Mouse (Mus musculus): ENCODE data around the gene Dock9. TPM values are rescaled to one million over a fixed set of nuclear protein-coding genes. Genes with fewer than 3 reads are reported as not detected.

Gene Dock9
- polyA plus RNA-seq, 1 experiment = 1.1 TPM

DNA sequence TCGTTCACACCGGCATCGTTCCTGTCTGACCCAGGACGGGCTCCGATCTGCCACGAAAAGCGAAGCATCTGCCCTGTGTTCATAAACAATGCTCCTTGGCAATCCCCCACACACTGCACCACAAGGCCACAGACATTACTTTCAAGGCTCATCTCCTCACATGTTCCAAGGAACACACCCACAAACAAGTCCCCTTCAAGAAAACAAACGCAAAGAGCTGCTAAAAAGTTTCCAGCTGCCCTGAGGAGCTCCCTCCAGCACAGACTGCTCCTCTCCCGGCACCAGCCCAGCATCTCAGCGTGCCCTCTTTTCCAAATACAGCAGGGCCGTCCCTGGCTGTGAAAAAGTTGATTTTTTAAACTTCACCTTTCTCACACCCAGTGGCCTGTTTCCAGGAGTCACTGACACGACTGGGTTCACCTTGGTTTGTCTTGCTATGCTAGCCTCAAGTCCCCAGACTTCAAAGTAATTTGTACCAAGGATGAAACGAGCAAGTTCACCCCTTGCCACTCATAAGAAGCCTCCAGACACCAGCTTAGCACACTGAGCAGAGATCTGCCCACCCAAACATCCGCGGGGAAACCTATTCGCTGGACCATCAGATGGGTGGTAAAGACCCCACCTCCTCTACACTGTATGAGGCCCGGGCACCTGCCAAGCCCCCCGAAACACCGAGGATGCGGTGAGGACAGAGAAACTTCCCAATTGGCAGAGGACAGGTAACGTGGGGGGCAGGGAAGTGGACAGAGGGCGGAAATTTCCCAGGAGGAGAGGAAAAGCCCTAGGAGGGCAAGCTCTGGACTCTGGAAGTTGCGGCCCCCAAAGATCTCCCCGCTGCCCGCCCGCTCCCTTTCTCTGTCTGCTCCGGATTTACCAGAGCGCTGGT is 823 bp downstream of the Dock9 start:
- peak overlapping the region; percentile 60 for H3K4me3 ChIP-seq (ENCODE audit: insufficient read depth, low read length)
- no peak overlapping the region for H3K27ac ChIP-seq (ENCODE audit: insufficient read depth, low read depth, low read length)
- TF ChIP-seq CTCF (IDR thresholded peaks at IDR 0.05; ENCODE audit: low read depth, low read length) (no peak), POLR2A (IDR thresholded peaks at IDR 0.05; ENCODE audit: borderline replicate concordance, low read depth, low read length) (no peak)
- H3K4me1 ChIP-seq (ENCODE audit: control insufficient read depth, insufficient read depth, low read length) = no peaks in the 10 kb centered on the region

DNA sequence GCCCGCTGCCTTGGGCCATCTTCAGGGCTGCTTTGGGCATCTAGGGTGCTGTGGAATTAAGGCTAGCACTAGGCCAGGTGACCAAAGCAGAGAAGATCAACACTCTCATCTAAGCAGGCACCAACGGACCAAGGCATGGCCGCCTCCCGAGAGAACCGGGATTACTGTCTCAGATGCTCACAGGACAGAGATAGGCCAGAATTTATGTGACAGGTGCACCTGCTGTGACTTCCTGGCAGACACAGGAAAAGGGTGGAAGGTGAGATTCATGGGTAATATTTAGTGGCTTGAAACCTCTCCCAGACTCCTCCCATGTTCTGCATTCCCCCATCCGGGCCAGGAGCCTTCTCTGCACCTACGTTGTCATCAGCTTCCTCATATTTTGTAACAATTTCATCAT is 2.1 kb downstream of the Dock9 start:
- H3K4me3 ChIP-seq (ENCODE audit: insufficient read depth, low read length) = no peak overlapping the region
- H3K4me1 ChIP-seq (ENCODE audit: control insufficient read depth, insufficient read depth, low read length) = no peaks in the 10 kb centered on the region
- no peak overlapping the region for H3K27ac ChIP-seq (ENCODE audit: insufficient read depth, low read depth, low read length)
- TF ChIP-seq CTCF (IDR thresholded peaks at IDR 0.05; ENCODE audit: low read depth, low read length) = no peak
- no peak for TF ChIP-seq POLR2A (IDR thresholded peaks at IDR 0.05; ENCODE audit: borderline replicate concordance, low read depth, low read length)

DNA sequence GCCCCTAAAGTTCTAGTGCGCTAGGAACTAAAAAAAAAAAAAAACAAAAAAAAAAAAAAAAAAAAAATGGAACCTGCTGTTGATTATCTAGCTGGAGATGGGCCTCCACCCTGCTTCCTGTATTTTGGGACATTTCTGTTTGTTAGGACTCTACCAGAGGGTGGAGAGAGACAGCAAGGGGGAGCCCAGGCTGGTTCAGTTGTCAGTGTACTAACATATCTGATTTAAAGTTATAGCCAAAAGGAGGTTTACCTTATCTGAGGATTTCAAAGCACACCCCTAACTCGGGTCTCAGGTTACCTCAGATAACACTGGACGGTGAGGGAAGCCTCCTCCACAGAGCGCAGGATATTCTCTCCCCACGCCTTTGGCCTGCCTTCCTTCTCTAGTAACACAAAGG is 4.0 kb downstream of the Dock9 start:
- Histone ChIP-seq H3K4me3 (ENCODE audit: insufficient read depth, low read length) (no peak overlapping the region), H3K27ac (ENCODE audit: insufficient read depth, low read depth, low read length) (no peak overlapping the region), H3K4me1 (ENCODE audit: control insufficient read depth, insufficient read depth, low read length) (no peaks in the 10 kb centered on the region)
- no peak for TF ChIP-seq CTCF (IDR thresholded peaks at IDR 0.05; ENCODE audit: low read depth, low read length)

DNA sequence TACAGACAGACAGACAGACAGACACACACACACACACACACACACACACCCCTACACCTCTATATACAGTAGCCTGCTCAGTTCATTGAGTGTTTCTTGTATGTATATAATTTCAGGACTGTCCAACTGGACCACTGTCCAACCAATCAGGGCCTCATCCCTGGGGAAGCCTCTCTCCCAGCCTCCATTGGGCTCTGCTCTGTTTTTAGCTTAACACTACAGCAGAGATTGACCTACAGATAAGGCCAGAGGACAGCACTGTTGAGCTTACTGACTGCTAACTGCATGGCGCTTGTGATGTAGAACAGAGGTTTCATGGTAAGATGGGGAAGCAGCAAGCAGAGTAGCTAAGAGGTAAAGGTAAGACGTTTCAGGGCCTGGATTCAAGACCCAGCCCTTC is 5.7 kb downstream of the Dock9 start:
- no peaks in the 10 kb centered on the region for H3K4me1 ChIP-seq (ENCODE audit: control insufficient read depth, insufficient read depth, low read length)
- TF ChIP-seq CTCF (IDR thresholded peaks at IDR 0.05; ENCODE audit: low read depth, low read length) (no peak), POLR2A (IDR thresholded peaks at IDR 0.05; ENCODE audit: borderline replicate concordance, low read depth, low read length) (no peak)
- H3K27ac ChIP-seq (ENCODE audit: insufficient read depth, low read depth, low read length) = no peak overlapping the region
- no peak overlapping the region for H3K4me3 ChIP-seq (ENCODE audit: insufficient read depth, low read length)

DNA sequence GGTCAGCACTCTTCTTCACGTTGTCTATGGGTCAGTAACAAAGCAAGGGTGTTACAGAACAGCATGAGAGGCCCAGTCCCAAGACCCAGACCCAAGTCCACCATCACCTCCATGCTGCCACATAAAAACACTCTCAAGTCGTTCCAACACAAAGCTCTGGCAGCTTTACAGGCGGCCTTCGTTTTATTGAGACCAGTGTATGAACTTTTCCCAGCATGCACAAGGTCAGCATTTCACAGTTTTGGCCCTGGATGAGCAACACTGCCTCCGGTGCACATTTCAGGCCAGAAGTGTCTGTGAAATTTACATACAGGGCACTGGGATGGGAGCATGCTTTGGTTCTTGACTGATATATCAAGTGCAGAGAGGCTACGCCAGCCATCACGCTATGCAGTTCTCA is 6.5 kb downstream of the Dock9 start:
- no peaks in the 10 kb centered on the region for H3K4me1 ChIP-seq (ENCODE audit: control insufficient read depth, insufficient read depth, low read length)
- no peak overlapping the region for H3K27ac ChIP-seq (ENCODE audit: insufficient read depth, low read depth, low read length)
- TF ChIP-seq CTCF (IDR thresholded peaks at IDR 0.05; ENCODE audit: low read depth, low read length) (no peak), POLR2A (IDR thresholded peaks at IDR 0.05; ENCODE audit: borderline replicate concordance, low read depth, low read length) (no peak)
- H3K4me3 ChIP-seq (ENCODE audit: insufficient read depth, low read length) = no peak overlapping the region

DNA sequence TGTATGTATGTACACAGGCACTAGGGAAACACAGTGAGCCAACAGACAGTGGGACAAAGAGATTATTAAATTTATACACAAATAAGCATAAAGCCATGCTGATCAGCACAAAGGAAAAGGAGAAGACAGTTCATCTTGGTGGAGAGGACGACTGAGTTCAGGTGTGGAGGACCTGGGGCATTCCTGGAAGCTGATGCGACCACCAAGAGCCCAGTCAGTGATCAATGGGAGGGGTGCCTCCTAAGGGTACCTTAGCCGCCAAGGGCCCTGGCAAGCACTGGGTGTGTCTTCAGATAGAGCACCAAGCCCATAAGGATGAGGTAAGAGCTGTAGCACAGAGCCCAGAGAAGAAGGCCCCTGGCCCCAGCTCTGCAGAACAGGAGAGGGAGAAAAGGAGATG is 8.4 kb downstream of the Dock9 start:
- Histone ChIP-seq H3K27ac (ENCODE audit: insufficient read depth, low read depth, low read length) (no peak overlapping the region), H3K4me3 (ENCODE audit: insufficient read depth, low read length) (no peak overlapping the region)
- no peak for TF ChIP-seq CTCF (IDR thresholded peaks at IDR 0.05; ENCODE audit: low read depth, low read length)
- TF ChIP-seq POLR2A (IDR thresholded peaks at IDR 0.05; ENCODE audit: borderline replicate concordance, low read depth, low read length) = no peak

DNA sequence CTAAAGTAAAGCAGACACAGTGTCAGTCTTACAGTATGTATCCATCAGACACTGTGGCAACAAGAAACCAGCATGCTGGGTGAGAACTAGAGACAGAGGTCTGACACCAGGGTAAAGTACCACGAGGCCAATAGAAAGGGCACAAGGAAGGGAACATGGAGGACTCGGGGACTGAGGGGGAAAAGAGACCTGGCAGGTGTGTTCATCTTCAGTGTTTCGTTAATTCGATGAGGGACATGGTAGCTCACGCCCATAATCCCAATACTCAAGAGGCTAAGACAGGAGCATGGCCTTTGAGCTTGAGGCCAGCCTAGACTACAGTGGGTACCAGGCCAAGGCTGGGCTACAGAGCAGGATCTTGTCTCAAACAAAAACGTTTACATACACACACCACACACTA is 9.2 kb downstream of the Dock9 start:
- TF ChIP-seq CTCF (IDR thresholded peaks at IDR 0.05; ENCODE audit: low read depth, low read length) (no peak), POLR2A (IDR thresholded peaks at IDR 0.05; ENCODE audit: borderline replicate concordance, low read depth, low read length) (no peak)
- H3K4me3 ChIP-seq (ENCODE audit: insufficient read depth, low read length) = no peak overlapping the region
- H3K27ac ChIP-seq (ENCODE audit: insufficient read depth, low read depth, low read length) = no peak overlapping the region
- H3K4me1 ChIP-seq (ENCODE audit: control insufficient read depth, insufficient read depth, low read length) = no peaks in the 10 kb centered on the region

More for the DNA sequence above, 8.4 kb downstream of the Dock9 start:
- H3K4me1 ChIP-seq (ENCODE audit: control insufficient read depth, insufficient read depth, low read length) = no peaks in the 10 kb centered on the region

DNA sequence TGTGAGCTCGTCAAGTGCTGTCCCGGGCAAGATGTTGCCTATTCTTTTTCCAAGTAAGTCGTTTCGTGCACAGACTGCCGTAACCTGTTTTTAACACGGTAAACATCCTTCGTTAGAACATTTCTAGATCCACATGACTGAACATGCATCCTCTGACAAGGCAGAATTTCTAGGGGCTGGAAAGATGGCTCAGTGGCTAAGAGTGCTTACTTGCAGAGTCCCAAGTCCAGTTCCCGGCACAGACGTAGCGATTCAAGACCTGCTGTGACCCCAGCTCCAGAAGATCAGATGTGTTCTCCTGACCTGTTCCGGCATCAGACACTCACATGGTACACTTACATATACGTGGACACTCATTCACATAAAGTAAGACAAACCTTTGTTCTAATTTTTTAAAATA is 10.2 kb downstream of the Dock9 start:
- Histone ChIP-seq H3K27ac (ENCODE audit: insufficient read depth, low read depth, low read length) (no peak overlapping the region), H3K4me1 (ENCODE audit: control insufficient read depth, insufficient read depth, low read length) (no peaks in the 10 kb centered on the region), H3K4me3 (ENCODE audit: insufficient read depth, low read length) (no peak overlapping the region)
- TF ChIP-seq POLR2A (IDR thresholded peaks at IDR 0.05; ENCODE audit: borderline replicate concordance, low read depth, low read length) (no peak), CTCF (IDR thresholded peaks at IDR 0.05; ENCODE audit: low read depth, low read length) (no peak)

DNA sequence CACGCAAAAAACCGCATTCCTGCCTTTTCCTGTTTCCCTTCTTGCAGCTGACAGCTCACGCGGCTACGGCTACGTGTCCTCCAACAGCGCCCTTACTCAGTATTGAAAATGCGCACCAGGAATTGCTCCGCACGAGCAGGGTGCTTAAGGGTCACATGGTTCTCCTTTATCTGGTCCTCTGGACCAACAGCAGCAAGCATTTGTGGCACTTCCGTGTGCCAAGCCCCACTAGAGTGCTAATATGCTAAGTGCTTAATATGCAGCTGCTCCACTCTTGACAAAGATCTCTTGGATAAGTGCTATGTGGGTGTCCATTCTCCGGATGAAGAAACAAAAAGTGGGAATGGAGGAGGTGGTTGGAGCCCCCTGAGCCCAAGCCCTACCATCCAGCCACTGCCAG is 10.7 kb downstream of the Dock9 start:
- Histone ChIP-seq H3K4me3 (ENCODE audit: insufficient read depth, low read length) (no peak overlapping the region), H3K27ac (ENCODE audit: insufficient read depth, low read depth, low read length) (no peak overlapping the region), H3K4me1 (ENCODE audit: control insufficient read depth, insufficient read depth, low read length) (no peaks in the 10 kb centered on the region)
- TF ChIP-seq CTCF (IDR thresholded peaks at IDR 0.05; ENCODE audit: low read depth, low read length) (no peak), POLR2A (IDR thresholded peaks at IDR 0.05; ENCODE audit: borderline replicate concordance, low read depth, low read length) (no peak)

DNA sequence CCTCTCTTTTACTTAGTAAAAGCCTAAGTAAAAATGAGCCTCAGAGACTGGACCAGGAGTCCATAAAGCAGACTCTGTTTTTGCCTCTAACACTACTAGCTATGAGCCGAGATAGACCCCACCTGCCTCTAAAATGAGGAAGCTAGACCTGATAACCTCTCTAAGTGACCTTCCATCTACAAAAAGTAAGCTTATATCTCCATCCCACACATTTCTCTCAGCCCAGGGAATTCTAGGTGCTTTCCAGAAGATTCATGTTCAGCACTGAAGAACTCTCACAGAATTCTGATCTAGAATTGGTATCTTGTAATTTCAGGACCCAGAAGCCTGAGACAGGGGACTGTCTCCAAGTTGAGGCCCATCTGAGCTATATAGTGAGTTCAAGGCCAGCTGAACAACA is 12.2 kb downstream of the Dock9 start:
- Histone ChIP-seq H3K27ac (ENCODE audit: insufficient read depth, low read depth, low read length) (no peak overlapping the region), H3K4me1 (ENCODE audit: control insufficient read depth, insufficient read depth, low read length) (no peaks in the 10 kb centered on the region), H3K4me3 (ENCODE audit: insufficient read depth, low read length) (no peak overlapping the region)
- no peak for TF ChIP-seq POLR2A (IDR thresholded peaks at IDR 0.05; ENCODE audit: borderline replicate concordance, low read depth, low read length)
- TF ChIP-seq CTCF (IDR thresholded peaks at IDR 0.05; ENCODE audit: low read depth, low read length) = no peak
